Mouse (Mus musculus): ENCODE data around the gene Akap10.

DNA sequence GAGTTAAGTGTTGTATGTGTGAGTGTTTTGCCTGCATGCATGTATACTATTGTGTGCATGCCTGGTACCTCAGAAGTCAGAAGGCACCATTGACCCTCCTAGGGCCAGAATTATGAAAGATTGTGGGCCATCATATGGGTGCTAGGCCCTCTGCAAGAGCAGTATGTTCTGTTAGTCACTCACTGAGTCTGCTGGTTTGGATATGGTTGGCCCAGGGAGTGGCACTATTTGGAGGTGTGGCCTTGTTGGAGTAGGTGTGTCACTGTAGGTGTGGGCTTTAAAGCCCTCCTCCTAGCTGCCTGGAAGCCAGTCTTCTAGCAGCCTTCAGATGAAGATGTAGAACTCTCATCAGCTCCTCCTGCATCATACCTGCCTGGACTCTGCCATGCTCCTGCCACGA is 45.7 kb upstream of the Akap10 start:
- TF ChIP-seq CTCF (IDR thresholded peaks at IDR 0.05; ENCODE audit: insufficient read depth, low read length) (no peak), POLR2A (IDR thresholded peaks at IDR 0.05; ENCODE audit: borderline replicate concordance, extremely low read depth, low read depth, low read length) (no peak)

All from lung, adult 2 months (tissue).